Mouse (Mus musculus) monocyte, adult 2 months (primary cell): ENCODE data around the gene Znrf4.

ENCODE experiments used
- DNase-seq, 2 experiments: peaks; one replicate each; pipeline ENCODE4 v3.0.0; 2022; ENCODE audit warnings: low spot score in 2 of 2, low read depth in 1 of 2

The Znrf4 gene

GRCm38 (mm10) chr17:56512310-56512709, at the start of gene Znrf4:
Gene Znrf4, minus strand, starts transcription at chr17:56512431.
- no peak for DNase-seq

- DNase-seq, result no peak
Observed at GRCm38 (mm10) chr17:56561866-56562265, 49.6 kb upstream of the Znrf4 start.

GRCm38 (mm10) chr17:56560131-56560530, 47.9 kb upstream of the Znrf4 start:
- DNase-seq, result no peak

- DNase-seq, result no peak
Observed at GRCm38 (mm10) chr17:56559386-56559785, 47.2 kb upstream of the Znrf4 start.

GRCm38 (mm10) chr17:56558448-56558847, 46.2 kb upstream of the Znrf4 start:
- peak in 1 of 2 experiments; percentile 31 for DNase-seq

GRCm38 (mm10) chr17:56554122-56554551, 41.9 kb upstream of the Znrf4 start, which contains the start of gene Gm20219:
Gene Gm20219, minus strand, starts transcription at chr17:56554387.
- no peak for DNase-seq

GRCm38 (mm10) chr17:56552781-56553363, 40.6 kb upstream of the Znrf4 start:
- DNase-seq, result peak; percentile 44 to 76

- DNase-seq, result no peak
Observed at GRCm38 (mm10) chr17:56551841-56552581, 39.8 kb upstream of the Znrf4 start.

GRCm38 (mm10) chr17:56550784-56551475, 38.7 kb upstream of the Znrf4 start:
- DNase-seq, result no peak

GRCm38 (mm10) chr17:56548605-56549105, 36.4 kb upstream of the Znrf4 start:
- DNase-seq, result no peak

- no peak for DNase-seq
Observed at GRCm38 (mm10) chr17:56547846-56548604, 35.8 kb upstream of the Znrf4 start.

GRCm38 (mm10) chr17:56547116-56547845, 35.0 kb upstream of the Znrf4 start:
- no peak for DNase-seq

- DNase-seq, result no peak
Observed at GRCm38 (mm10) chr17:56546576-56546975, 34.3 kb upstream of the Znrf4 start.

- DNase-seq, result no peak
Observed at GRCm38 (mm10) chr17:56545945-56546344, 33.7 kb upstream of the Znrf4 start.

- DNase-seq, result no peak
Observed at GRCm38 (mm10) chr17:56544699-56545387, 32.6 kb upstream of the Znrf4 start.

- DNase-seq, result no peak
Observed at GRCm38 (mm10) chr17:56543684-56544224, 31.5 kb upstream of the Znrf4 start.

- DNase-seq, result no peak
Observed at GRCm38 (mm10) chr17:56542736-56543135, 30.5 kb upstream of the Znrf4 start.

- no peak for DNase-seq
Observed at GRCm38 (mm10) chr17:56540562-56540975, 28.3 kb upstream of the Znrf4 start.

GRCm38 (mm10) chr17:56537912-56538311, 25.7 kb upstream of the Znrf4 start:
- DNase-seq, result no peak
